Mouse (Mus musculus) lung, adult 2 months (tissue): Measurements from ENCODE around the gene Fuca1. TPM values are rescaled to one million over a fixed set of nuclear protein-coding genes. Genes with fewer than 3 reads are reported as not detected.

Experiments
- DNase-seq: peaks from one replicate; pipeline ENCODE4 v3.0.0; 2022
- H3K4me1 ChIP-seq: fragments of 200-500 bp; 2 replicates; pipeline ENCODE4 v1.6.1; 2011; ENCODE audit warnings: low read length; ENCODE audit not compliant: control insufficient read depth, insufficient read depth
- H3K4me3 ChIP-seq: fragments of 200-500 bp; replicated peaks from 2 replicates; pipeline ENCODE3; 2011; ENCODE audit warnings: low read depth, mild to moderate bottlenecking, control low read depth, low read length; ENCODE audit errors: extremely low read depth
- CTCF ChIP-seq: fragments of 200-500 bp; IDR thresholded peaks from 2 replicates; pipeline ENCODE4 v1.5.1; 2011; ENCODE audit warnings: mild to moderate bottlenecking, low read length, control low read depth; ENCODE audit not compliant: insufficient read depth
- POLR2A ChIP-seq: fragments of 200-500 bp; IDR thresholded peaks from 2 replicates; pipeline ENCODE4 v1.6.1; 2011; ENCODE audit warnings: low read depth, mild to moderate bottlenecking, control low read depth, low read length, borderline replicate concordance; ENCODE audit errors: extremely low read depth
- WGBS: fragments of 180-500 bp; shearing (Covaris S2); methylation state at CpG from one replicate; pipeline ENCODE4 v1.1.7; 2018; 5-methylcytosine and 5-hydroxymethylcytosine counted together
- polyA plus RNA-seq: library from polyadenylated mRNA; depleted of rRNA; stranded (reverse); fragments of >200 nt; gene quantifications from 2 replicates; pipeline ENCODE4 v1.2.3, GENCODE M21; 2012

Gene Fuca1
- polyA plus RNA-seq, 1 experiment: 64.0 TPM

- 3% methylated on average over 26 of the region's 26 CpGs for WGBS
- DNase-seq: peak; percentile 37
- H3K4me1 ChIP-seq: peaks cover 8% of the 10 kb centered on the region; the same call in 1 of the 2 replicates
- peak overlapping the region; percentile 65 for H3K4me3 ChIP-seq
- TF ChIP-seq POLR2A (no peak), CTCF (no peak)
These were observed 954 bp downstream of the Fuca1 start for GRCm38 (mm10) chr4:135921257-135922120.

GRCm38 (mm10) chr4:135922190-135922589 is 1.7 kb downstream of the Fuca1 start:
- DNase-seq: no peak
- Histone ChIP-seq H3K4me1 (peaks cover 8% of the 10 kb centered on the region; the same call in 1 of the 2 replicates), H3K4me3 (no peak overlapping the region)
- 78% methylated on average over 1 of the region's 1 CpGs for WGBS
- TF ChIP-seq CTCF (no peak), POLR2A (no peak)

GRCm38 (mm10) chr4:135924418-135924817 is 3.9 kb downstream of the Fuca1 start:
- Histone ChIP-seq H3K4me3 (no peak overlapping the region), H3K4me1 (peaks cover 6% of the 10 kb centered on the region; the same call in 1 of the 2 replicates)
- DNase-seq: no peak
- 68% methylated on average over 2 of the region's 2 CpGs for WGBS
- TF ChIP-seq CTCF: no peak

GRCm38 (mm10) chr4:135925341-135925740 is 4.8 kb downstream of the Fuca1 start:
- Histone ChIP-seq H3K4me1 (peaks cover 4% of the 10 kb centered on the region; the same call in 1 of the 2 replicates), H3K4me3 (no peak overlapping the region)
- TF ChIP-seq POLR2A (no peak), CTCF (no peak)
- WGBS: 79% methylated on average over 5 of the region's 5 CpGs
- DNase-seq: no peak

GRCm38 (mm10) chr4:135926195-135926808 is 5.8 kb downstream of the Fuca1 start:
- no peak overlapping the region for H3K4me3 ChIP-seq
- TF ChIP-seq CTCF: no peak
- no peak for TF ChIP-seq POLR2A
- DNase-seq: no peak
- WGBS: 85% methylated on average over 10 of the region's 10 CpGs
- H3K4me1 ChIP-seq: peaks cover 4% of the 10 kb centered on the region; the same call in 1 of the 2 replicates

GRCm38 (mm10) chr4:135926861-135927260 is 6.3 kb downstream of the Fuca1 start:
- no peak for TF ChIP-seq CTCF
- TF ChIP-seq POLR2A: no peak
- DNase-seq: no peak
- no peak overlapping the region for H3K4me3 ChIP-seq
- H3K4me1 ChIP-seq: peaks cover 2% of the 10 kb centered on the region; the same call in 1 of the 2 replicates
- WGBS: 70% methylated on average over 3 of the region's 3 CpGs

- TF ChIP-seq POLR2A (no peak), CTCF (no peak)
- no peak overlapping the region for H3K4me3 ChIP-seq
- WGBS: 90% methylated on average over 9 of the region's 9 CpGs
- DNase-seq: no peak
- no peaks in the 10 kb centered on the region for H3K4me1 ChIP-seq
These were observed 7.8 kb downstream of the Fuca1 start for GRCm38 (mm10) chr4:135928376-135928775.

GRCm38 (mm10) chr4:135929405-135929804 is 8.9 kb downstream of the Fuca1 start:
- H3K4me1 ChIP-seq: no peaks in the 10 kb centered on the region
- TF ChIP-seq CTCF: no peak
- no peak for TF ChIP-seq POLR2A
- DNase-seq: no peak
- WGBS: 85% methylated on average over 5 of the region's 5 CpGs
- no peak overlapping the region for H3K4me3 ChIP-seq

GRCm38 (mm10) chr4:135929828-135930227 is 9.3 kb downstream of the Fuca1 start:
- no peak for DNase-seq
- Histone ChIP-seq H3K4me3 (no peak overlapping the region), H3K4me1 (no peaks in the 10 kb centered on the region)
- WGBS: 87% methylated on average over 9 of the region's 9 CpGs
- TF ChIP-seq POLR2A (no peak), CTCF (no peak)
